Mouse (Mus musculus) midbrain, postnatal 0 days (tissue): Measurements from ENCODE around the gene Rnd1. TPM values are rescaled to one million over a fixed set of nuclear protein-coding genes. Genes with fewer than 3 reads are reported as not detected.

Source experiments
- ATAC-seq: fragments of 200-750 bp; cut with Nextera tagmentation; 2 replicates; pipeline ENCODE4 v1.8.0; 2017; ENCODE audit warnings: moderate number of reproducible peaks, mild to moderate bottlenecking, moderate TSS enrichment, moderate library complexity; ENCODE audit not compliant: low FRiP score
- DNase-seq: peaks from one replicate; pipeline ENCODE4 v3.0.0-alpha.2; 2015; ENCODE audit warnings: low spot score
- H3K27ac ChIP-seq: fragments of 300-500 bp; sonication (generic); 2 replicates; pipeline ENCODE4 v1.5.1; 2014; ENCODE audit warnings: low read depth, mild to moderate bottlenecking, low read length, mixed read lengths
- H3K27me3 ChIP-seq: fragments of 300-500 bp; sonication (generic); 2 replicates; pipeline ENCODE4 v1.6.1; 2014; ENCODE audit warnings: low read length, control low read depth, mixed read lengths; ENCODE audit not compliant: insufficient read depth
- H3K36me3 ChIP-seq: fragments of 300-500 bp; sonication (generic); 2 replicates; pipeline ENCODE4 v1.6.1; 2014; ENCODE audit warnings: low read length, control low read depth, mixed read lengths; ENCODE audit not compliant: insufficient read depth
- H3K4me1 ChIP-seq: fragments of 300-500 bp; sonication (generic); 2 replicates; pipeline ENCODE4 v1.6.1; 2014; ENCODE audit warnings: mild to moderate bottlenecking, control low read depth, antibody characterized with exemption, low read length, mixed read lengths; ENCODE audit not compliant: insufficient read depth
- H3K4me2 ChIP-seq: fragments of 300-500 bp; sonication (generic); 2 replicates; pipeline ENCODE4 v1.6.1; 2014; ENCODE audit warnings: low read depth, mild to moderate bottlenecking, low read length, mixed read lengths; ENCODE audit not compliant: poor library complexity, severe bottlenecking
- H3K4me3 ChIP-seq: fragments of 300-500 bp; sonication (generic); 2 replicates; pipeline ENCODE4 v1.5.1; 2014; ENCODE audit warnings: low read depth, mild to moderate bottlenecking, low read length, moderate library complexity
- H3K9ac ChIP-seq: fragments of 300-500 bp; sonication (generic); replicated peaks from 2 replicates; pipeline ENCODE4 v1.6.1; 2014; ENCODE audit warnings: mild to moderate bottlenecking, low read length, moderate library complexity, mixed read lengths; ENCODE audit not compliant: poor library complexity, severe bottlenecking
- H3K9me3 ChIP-seq: fragments of 300-500 bp; sonication (generic); 2 replicates; pipeline ENCODE4 v1.6.1; 2016; ENCODE audit warnings: low read length, control low read depth
- CTCF ChIP-seq: IDR thresholded peaks from 2 replicates; pipeline ENCODE4 v1.5.1; 2016; ENCODE audit warnings: antibody characterized with exemption, mild to moderate bottlenecking
- WGBS: fragments of 180-500 bp; shearing (Covaris S2); extraction: QIAGEN DNeasy Blood & Tissue Kit; methylation state at CpG from one replicate; pipeline ENCODE4 v1.1.7; 2014; 5-methylcytosine and 5-hydroxymethylcytosine counted together
- polyA plus RNA-seq: library from polyadenylated mRNA; unstranded; fragments of >200 nt; fragmentation: Nextera tagmentation; extraction: Ambion mirVana; gene quantifications from 2 replicates; pipeline ENCODE4 v1.2.1, GENCODE M21; 2015
- total RNA-seq: library from RNA; depleted of rRNA; stranded (reverse); fragments of >200 nt; gene quantifications from 2 replicates; pipeline ENCODE4 v1.2.3, GENCODE M21; 2014

Gene Rnd1
- total and polyA plus RNA-seq, 2 experiments from 2014 or later: 20.7 to 42.9 TPM

DNA sequence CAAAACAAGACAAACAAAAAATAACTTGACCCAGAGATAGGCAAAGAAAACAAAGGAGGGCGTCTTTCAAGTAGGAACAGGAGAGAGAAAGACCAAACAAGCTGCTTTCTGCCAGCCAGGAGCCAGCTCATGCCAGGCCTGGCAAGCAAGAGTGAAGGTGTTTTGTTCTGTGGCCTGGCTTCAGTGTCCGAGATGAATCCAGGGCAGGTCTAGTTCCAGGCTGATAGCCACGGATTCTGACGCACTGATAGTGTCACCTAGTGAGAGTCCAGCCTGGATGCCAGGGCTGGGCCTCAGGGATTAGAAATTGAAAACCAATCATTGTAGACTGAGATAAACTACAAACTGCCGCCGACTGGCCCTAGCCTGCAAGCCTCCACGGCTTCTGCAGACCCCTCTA, 716 bp upstream of the Rnd1 start:
- TF ChIP-seq CTCF: no peak
- H3K4me1 ChIP-seq: peaks cover 17% of the 10 kb centered on the region; the same call in 1 of the 2 replicates

DNA sequence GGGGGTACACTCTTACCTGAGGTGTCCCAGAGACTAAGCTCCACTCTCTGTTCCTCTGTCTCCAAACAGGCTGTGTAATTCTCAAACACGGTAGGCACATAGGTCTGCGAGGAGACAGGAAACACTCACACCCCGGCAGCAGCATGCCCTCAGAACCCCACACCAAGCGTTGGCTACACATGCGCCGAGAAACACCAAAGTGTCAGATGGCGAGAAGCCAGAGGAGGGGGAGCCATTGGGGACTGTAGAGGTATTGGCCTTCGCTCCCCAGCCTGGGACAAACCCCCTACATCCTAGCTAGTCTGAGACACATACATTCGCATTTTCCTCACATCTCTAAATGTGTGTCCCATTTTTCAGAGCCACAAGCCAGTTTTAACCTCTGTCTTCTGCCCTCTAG, 790 bp downstream of the Rnd1 start:
- H3K4me3 ChIP-seq: peak overlapping the region; percentile 62
- H3K4me2 ChIP-seq: peak overlapping the region; percentile 98
- peak overlapping the region; percentile 66 for H3K9ac ChIP-seq
- H3K27me3 ChIP-seq: no peaks in the 10 kb centered on the region
- TF ChIP-seq CTCF: no peak
- no peaks in the 10 kb centered on the region for H3K9me3 ChIP-seq
- no peak overlapping the region for H3K27ac ChIP-seq
- ATAC-seq (no peak), DNase-seq (peak; percentile 49)
- H3K36me3 ChIP-seq: 0 out of 2 replicates have a peak, but pooled peaks cover 4% of the 10 kb centered on the region
- H3K4me1 ChIP-seq: peaks cover 17% of the 10 kb centered on the region; the same call in 1 of the 2 replicates
- WGBS: under 1% methylated on average over 9 of the region's 9 CpGs

More for the DNA sequence above, 716 bp upstream of the Rnd1 start:
- Histone ChIP-seq H3K9me3 (no peaks in the 10 kb centered on the region), H3K27ac (no peak overlapping the region), H3K27me3 (no peaks in the 10 kb centered on the region), H3K4me3 (no peak overlapping the region; the same call in 1 of the 2 replicates), H3K9ac (no peak overlapping the region), H3K36me3 (no peaks in the 10 kb centered on the region), H3K4me2 (no peak overlapping the region)
- ATAC-seq (no peak), DNase-seq (no peak)
- WGBS: 55% methylated on average over 7 of the region's 7 CpGs

DNA sequence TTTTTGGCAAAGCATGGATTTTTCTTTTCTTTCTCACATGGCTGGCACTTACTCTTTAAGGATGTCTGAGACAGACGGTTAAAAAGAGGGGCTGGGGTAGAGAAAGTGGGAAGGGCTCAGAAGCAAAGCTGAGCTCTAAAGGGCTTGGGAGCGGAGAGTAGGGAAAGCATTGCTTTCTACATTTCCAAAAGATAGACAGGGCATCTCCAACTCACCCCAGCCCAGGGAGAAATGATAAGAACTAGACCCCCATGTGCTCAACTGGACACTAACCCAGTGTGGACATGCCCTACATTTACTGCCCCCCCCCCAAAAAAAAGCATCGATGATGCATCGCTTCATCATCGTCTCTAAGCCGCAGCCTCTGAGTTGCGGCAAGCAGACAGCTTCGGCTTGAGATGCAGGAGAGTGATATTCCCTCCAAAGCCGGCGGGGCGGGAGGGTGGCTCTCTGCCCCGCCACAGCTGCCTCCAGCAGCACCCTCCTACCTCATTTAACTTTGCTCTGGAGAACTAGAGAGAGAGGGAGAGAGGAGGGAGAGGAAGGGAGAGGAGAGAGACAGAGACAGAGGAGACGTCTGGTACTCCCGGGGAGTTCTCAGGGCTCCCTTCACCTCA, 1.5 kb downstream of the Rnd1 start:
- DNase-seq: no peak
- no peaks in the 10 kb centered on the region for H3K27me3 ChIP-seq
- peak overlapping the region; percentile 62 for H3K4me3 ChIP-seq
- TF ChIP-seq CTCF: no peak
- peaks cover 17% of the 10 kb centered on the region; the same call in 1 of the 2 replicates for H3K4me1 ChIP-seq
- ATAC-seq: no peak
- 0 out of 2 replicates have a peak, but pooled peaks cover 4% of the 10 kb centered on the region for H3K36me3 ChIP-seq
- peak overlapping the region; percentile 66 for H3K9ac ChIP-seq
- H3K27ac ChIP-seq: peak overlapping the region; percentile 63
- peak overlapping the region; percentile 98 for H3K4me2 ChIP-seq
- no peaks in the 10 kb centered on the region for H3K9me3 ChIP-seq
- 3% methylated on average over 14 of the region's 14 CpGs for WGBS

DNA sequence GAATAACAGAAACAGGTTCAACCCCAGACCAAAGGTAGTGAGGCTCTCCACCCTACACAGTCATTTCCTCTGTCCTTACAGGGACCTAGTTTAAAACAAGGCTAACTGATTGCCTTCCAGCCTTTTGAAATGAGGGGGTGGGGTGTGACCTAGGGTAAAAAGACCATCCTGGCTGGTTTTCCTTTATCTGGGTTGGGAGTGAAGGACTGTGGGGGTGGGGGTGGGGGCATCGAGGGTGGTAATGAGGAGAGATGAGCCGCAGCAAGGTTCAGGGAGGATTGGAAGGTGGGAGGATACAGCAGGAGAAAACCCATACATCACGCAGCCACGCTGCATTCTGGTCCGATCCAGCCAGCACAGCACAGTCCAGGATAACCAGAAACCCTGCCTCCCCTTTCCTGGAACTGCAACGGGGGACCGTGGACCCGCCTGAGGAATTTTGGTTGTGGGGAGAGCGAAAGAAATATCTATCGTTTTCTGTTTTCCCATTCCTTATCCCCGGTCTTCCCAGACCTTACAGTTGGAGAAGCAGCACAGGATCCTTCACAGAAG, 2.2 kb downstream of the Rnd1 start:
- Histone ChIP-seq H3K27ac (peak overlapping the region; percentile 63), H3K9ac (peak overlapping the region; percentile 66), H3K4me1 (peaks cover 17% of the 10 kb centered on the region; the same call in 1 of the 2 replicates), H3K27me3 (no peaks in the 10 kb centered on the region), H3K36me3 (peaks cover 6% of the 10 kb centered on the region), H3K4me3 (peak overlapping the region; percentile 62), H3K9me3 (no peaks in the 10 kb centered on the region), H3K4me2 (peak overlapping the region; percentile 98)
- DNase-seq (no peak), ATAC-seq (no peak)
- TF ChIP-seq CTCF: no peak
- 11% methylated on average over 11 of the region's 11 CpGs for WGBS

DNA sequence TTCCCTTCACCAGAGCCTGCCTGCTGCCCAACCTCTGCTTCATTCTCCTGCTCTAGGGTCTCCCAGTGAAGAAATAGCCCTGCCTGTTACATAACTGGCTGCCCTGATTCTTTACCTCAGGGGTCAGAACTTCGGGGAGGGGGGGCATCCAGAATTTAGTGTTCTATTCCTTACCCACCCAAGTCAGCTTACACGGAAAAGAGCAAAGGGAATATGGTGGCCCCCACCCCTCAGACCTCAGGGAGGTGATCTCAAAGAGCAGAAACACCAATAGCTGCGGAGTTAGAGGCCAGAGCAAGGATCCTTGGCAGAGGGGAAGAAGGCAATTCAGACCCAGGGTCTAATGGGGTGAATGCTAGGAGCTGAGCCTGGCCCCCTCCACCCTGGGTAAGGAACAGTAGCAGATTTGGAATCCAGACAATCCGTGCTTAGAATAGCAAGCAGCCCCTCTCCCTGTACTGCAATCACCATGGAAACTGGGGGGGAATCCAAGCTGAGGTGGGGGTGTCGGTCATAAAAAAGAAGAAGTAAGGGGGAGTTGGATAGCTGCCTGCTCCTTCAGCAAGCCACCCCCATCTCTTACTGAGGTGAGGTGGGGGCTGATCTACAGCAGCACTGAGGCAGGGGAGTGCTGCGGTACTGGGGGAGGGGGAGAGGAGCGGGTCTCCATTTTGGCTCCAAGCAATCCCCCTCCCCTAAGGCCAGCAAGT, 2.8 kb downstream of the Rnd1 start:
- Histone ChIP-seq H3K27ac (peak overlapping the region; percentile 63), H3K4me2 (peak overlapping the region; percentile 98), H3K4me1 (peaks cover 17% of the 10 kb centered on the region; the same call in 1 of the 2 replicates), H3K4me3 (peak overlapping the region; percentile 62), H3K36me3 (peaks cover 9% of the 10 kb centered on the region), H3K9me3 (no peaks in the 10 kb centered on the region), H3K27me3 (no peaks in the 10 kb centered on the region), H3K9ac (peak overlapping the region; percentile 66)
- no peak for TF ChIP-seq CTCF
- WGBS: 12% methylated on average over 7 of the region's 7 CpGs
- ATAC-seq: peak; percentile 70
- DNase-seq: peak; percentile 80
